Comparison of ENCODE assay signal across 14 mouse cellular contexts in genomic region chr8:124234496-124234895, GRCm38 (mm10). TPM values are rescaled to one million over a fixed set of nuclear protein-coding genes. Genes with fewer than 3 reads are reported as not detected.
DNase-seq lines count a peak whose midpoint lies in the region; ATAC-seq and TF ChIP-seq lines count a peak whose summit lies in the region.
"Had no signal": no experiment of that assay in that cellular context is flagged by ENCODE, and none has a peak within 500 bp of the region (broad histone marks: within the 10 kb centered on the region; RNA-seq: fewer than 3 reads in every experiment).

No protein-coding gene starts in this region.

- H3K4me3 ChIP-seq in embryonic facial prominence, embryonic 13.5 days, result no peak overlapping the region
- no peak overlapping the region for H3K4me3 ChIP-seq in embryonic facial prominence, embryonic 10.5 days
- H3K4me3 ChIP-seq in forebrain, postnatal 0 days (ENCODE audit: low read depth, low read length), result no peak overlapping the region
- H3K4me3 ChIP-seq in midbrain, embryonic 13.5 days (replicated peaks), result peak overlapping the region; percentile 11; the same call in 1 of the 2 replicates
- H3K4me3 ChIP-seq in limb, embryonic 10.5 days, result no peak overlapping the region
- no peak overlapping the region for H3K4me3 ChIP-seq in liver, embryonic 12.5 days
- H3K4me3 ChIP-seq: embryonic facial prominence, embryonic 12.5 days; liver, embryonic 15.5 days had no signal

- TF ChIP-seq CTCF in forebrain, postnatal 0 days (IDR thresholded peaks at IDR 0.05; ENCODE audit: low read depth), result no peak

- no peaks in the 10 kb centered on the region for H3K9me3 ChIP-seq in embryonic facial prominence, embryonic 13.5 days
- H3K9me3 ChIP-seq in embryonic facial prominence, embryonic 10.5 days, result no peaks in the 10 kb centered on the region
- H3K9me3 ChIP-seq in forebrain, postnatal 0 days (ENCODE audit: low read length), result no peaks in the 10 kb centered on the region
- H3K9me3 ChIP-seq in midbrain, embryonic 13.5 days, result no peaks in the 10 kb centered on the region
- H3K9me3 ChIP-seq in limb, embryonic 10.5 days (replicated peaks), result no peaks in the 10 kb centered on the region
- no peaks in the 10 kb centered on the region for H3K9me3 ChIP-seq in liver, embryonic 12.5 days (replicated peaks)
- H3K9me3 ChIP-seq: embryonic facial prominence, embryonic 12.5 days; liver, embryonic 15.5 days had no signal

- WGBS in embryonic facial prominence, embryonic 13.5 days, result 53% methylated on average over 2 of the region's 2 CpGs
- 52% methylated on average over 2 of the region's 2 CpGs for WGBS in embryonic facial prominence, embryonic 10.5 days
- WGBS in forebrain, postnatal 0 days, result 58% methylated on average over 2 of the region's 2 CpGs
- 36% methylated on average over 2 of the region's 2 CpGs for WGBS in midbrain, embryonic 13.5 days
- 53% methylated on average over 2 of the region's 2 CpGs for WGBS in limb, embryonic 10.5 days
- 50% methylated on average over 2 of the region's 2 CpGs for WGBS in liver, embryonic 12.5 days (ENCODE audit: insufficient replicate concordance)

- H3K27me3 ChIP-seq in embryonic facial prominence, embryonic 13.5 days, result no peaks in the 10 kb centered on the region
- H3K27me3 ChIP-seq in embryonic facial prominence, embryonic 10.5 days (replicated peaks; ENCODE audit: low read depth, poor library complexity, severe bottlenecking), result peaks cover 4% of the 10 kb centered on the region; the same call in 1 of the 2 replicates
- H3K27me3 ChIP-seq in forebrain, postnatal 0 days (ENCODE audit: insufficient read depth, low read length), result no peaks in the 10 kb centered on the region
- H3K27me3 ChIP-seq in midbrain, embryonic 13.5 days, result no peaks in the 10 kb centered on the region
- H3K27me3 ChIP-seq in limb, embryonic 10.5 days (ENCODE audit: low read depth, poor library complexity, severe bottlenecking), result 0 out of 2 replicates have a peak, but pooled peaks cover 3% of the 10 kb centered on the region
- peaks cover 15% of the 10 kb centered on the region for H3K27me3 ChIP-seq in liver, embryonic 12.5 days (replicated peaks)
- H3K27me3 ChIP-seq: embryonic facial prominence, embryonic 12.5 days had no signal

- 0 out of 2 replicates have a peak overlapping the region, but pooled peaks have one; percentile 24 for H3K27ac ChIP-seq in embryonic facial prominence, embryonic 13.5 days
- H3K27ac ChIP-seq in embryonic facial prominence, embryonic 10.5 days (replicated peaks), result no peak overlapping the region
- no peak overlapping the region for H3K27ac ChIP-seq in forebrain, postnatal 0 days (ENCODE audit: low read depth, low read length)
- H3K27ac ChIP-seq in midbrain, embryonic 13.5 days, result peak overlapping the region; percentile 73
- no peak overlapping the region for H3K27ac ChIP-seq in limb, embryonic 10.5 days
- no peak overlapping the region for H3K27ac ChIP-seq in liver, embryonic 12.5 days
- H3K27ac ChIP-seq: embryonic facial prominence, embryonic 12.5 days; liver, embryonic 15.5 days had no signal

- H3K9ac ChIP-seq in embryonic facial prominence, embryonic 13.5 days, result peak overlapping the region; percentile 49; the same call in 1 of the 2 replicates
- H3K9ac ChIP-seq in forebrain, postnatal 0 days, result peak overlapping the region; percentile 6; the same call in 1 of the 2 replicates
- peak overlapping the region; percentile 50; the same call in 1 of the 2 replicates for H3K9ac ChIP-seq in midbrain, embryonic 13.5 days (replicated peaks)
- H3K9ac ChIP-seq in liver, embryonic 12.5 days, result no peak overlapping the region
- H3K9ac ChIP-seq: embryonic facial prominence, embryonic 12.5 days; liver, embryonic 15.5 days had no signal

- DNase-seq in embryonic facial prominence, embryonic 10.5 days (ENCODE audit: low spot score), result no peak
- DNase-seq in forebrain, postnatal 0 days, result no peak
- peak; percentile 58 for DNase-seq in thymus, postnatal 0 days (ENCODE audit: low spot score)
- DNase-seq in limb, embryonic 10.5 days (ENCODE audit: low spot score), result no peak
- no peak for DNase-seq in adrenal gland, postnatal 4 days (ENCODE audit: low spot score in 2 of 2)
- DNase-seq: cerebellum, postnatal 14 days; kidney, postnatal 10 days; lung, postnatal 14 days had no signal

- ATAC-seq in embryonic facial prominence, embryonic 13.5 days (ENCODE audit: insufficient number of reproducible peaks, insufficient read depth, low FRiP score, low TSS enrichment, low read depth), result no peak
- no peak for ATAC-seq in forebrain, postnatal 0 days
- no peak for ATAC-seq in midbrain, embryonic 13.5 days
- no peak for ATAC-seq in liver, embryonic 12.5 days
- ATAC-seq: intestine, postnatal 0 days had no signal

- peaks cover 31% of the 10 kb centered on the region for H3K4me1 ChIP-seq in embryonic facial prominence, embryonic 13.5 days
- H3K4me1 ChIP-seq in embryonic facial prominence, embryonic 10.5 days, result peaks cover 58% of the 10 kb centered on the region
- H3K4me1 ChIP-seq in forebrain, postnatal 0 days (ENCODE audit: insufficient read depth), result peaks cover 23% of the 10 kb centered on the region
- peaks cover 57% of the 10 kb centered on the region for H3K4me1 ChIP-seq in midbrain, embryonic 13.5 days (replicated peaks)
- H3K4me1 ChIP-seq in limb, embryonic 10.5 days, result peaks cover 52% of the 10 kb centered on the region
- H3K4me1 ChIP-seq in liver, embryonic 12.5 days, result peaks cover 53% of the 10 kb centered on the region

- no peaks in the 10 kb centered on the region for H3K36me3 ChIP-seq in embryonic facial prominence, embryonic 13.5 days
- H3K36me3 ChIP-seq in embryonic facial prominence, embryonic 10.5 days (replicated peaks), result 0 out of 2 replicates have a peak, but pooled peaks cover 2% of the 10 kb centered on the region
- no peaks in the 10 kb centered on the region for H3K36me3 ChIP-seq in forebrain, postnatal 0 days (ENCODE audit: insufficient read depth)
- peaks cover 3% of the 10 kb centered on the region; the same call in 1 of the 2 replicates for H3K36me3 ChIP-seq in midbrain, embryonic 13.5 days
- H3K36me3 ChIP-seq in limb, embryonic 10.5 days, result peaks cover 2% of the 10 kb centered on the region; the same call in 1 of the 2 replicates
- H3K36me3 ChIP-seq in liver, embryonic 12.5 days, result 0 out of 2 replicates have a peak, but pooled peaks cover 2% of the 10 kb centered on the region
- H3K36me3 ChIP-seq: embryonic facial prominence, embryonic 12.5 days; liver, embryonic 15.5 days had no signal

- 0 out of 2 replicates have a peak overlapping the region, but pooled peaks have one; percentile 1 for H3K4me2 ChIP-seq in embryonic facial prominence, embryonic 13.5 days
- H3K4me2 ChIP-seq in forebrain, postnatal 0 days (ENCODE audit: low read depth), result no peak overlapping the region
- peak overlapping the region; percentile 91 for H3K4me2 ChIP-seq in midbrain, embryonic 13.5 days (replicated peaks)
- no peak overlapping the region for H3K4me2 ChIP-seq in liver, embryonic 12.5 days
- H3K4me2 ChIP-seq: embryonic facial prominence, embryonic 12.5 days; liver, embryonic 15.5 days had no signal

RNA-seq across cellular contexts. Expression of gene Galnt2, which starts 3.3 kb away (rescaled TPM):
- polyA plus RNA-seq in embryonic facial prominence, embryonic 13.5 days (2015; fragmentation: Nextera tagmentation; extraction: Ambion mirVana), result 42.0 and 46.2 TPM in 2 replicates
- polyA plus RNA-seq in embryonic facial prominence, embryonic 10.5 days (2016; fragmentation: Nextera tagmentation; extraction: Ambion mirVana), result 34.8 and 42.2 TPM in 2 replicates
- 55.4 and 55.5 TPM in 2 replicates for total RNA-seq in forebrain, postnatal 0 days (2014; rRNA removed)
- polyA plus RNA-seq in forebrain, postnatal 0 days (2015; fragmentation: Nextera tagmentation; extraction: Ambion mirVana), result 58.2 and 63.1 TPM in 2 replicates
- 47.2 and 53.5 TPM in 2 replicates for polyA plus RNA-seq in midbrain, embryonic 13.5 days (2015; fragmentation: Nextera tagmentation; extraction: Ambion mirVana)
- 70.9 and 73.9 TPM in 2 replicates for polyA plus RNA-seq in thymus, postnatal 0 days (2015; fragmentation: Nextera tagmentation; extraction: Ambion mirVana)
- polyA plus RNA-seq in limb, embryonic 10.5 days (2016; fragmentation: Nextera tagmentation; extraction: Ambion mirVana), result 35.0 and 43.7 TPM in 2 replicates
- 10 to 100 TPM; 65.3 to 81.1 TPM for total RNA-seq in adrenal gland, postnatal 4 days (2021)
- polyA plus RNA-seq in liver, embryonic 12.5 days (2016; fragmentation: Nextera tagmentation; extraction: Ambion mirVana), result 36.6 and 37.5 TPM in 2 replicates

Comparison
In these comparisons a context has a peak if more than half of its experiments do, and no peak if none do; other contexts are left out.
1. H3K27ac ChIP-seq: peak in embryonic facial prominence, embryonic 13.5 days (single experiment) and midbrain, embryonic 13.5 days (single experiment); none in embryonic facial prominence, embryonic 10.5 days (single experiment), forebrain, postnatal 0 days (single experiment), limb, embryonic 10.5 days (single experiment) and liver, embryonic 12.5 days (single experiment).
2. H3K4me2 ChIP-seq: peak in embryonic facial prominence, embryonic 13.5 days (single experiment) and midbrain, embryonic 13.5 days (single experiment); none in forebrain, postnatal 0 days (single experiment) and liver, embryonic 12.5 days (single experiment).